Mouse (Mus musculus) frontal cortex, postnatal 25 days (tissue): Measurements from ENCODE around the gene Amigo1.

Experiments used
- DNase-seq, 2 experiments: peaks; one replicate each; pipeline ENCODE4 v3.0.0; 2022; ENCODE audit warnings: low spot score in 2 of 2

Amigo1 gene

GRCm38 (mm10) chr3:108186098-108187047, at the start of gene Amigo1:
Amigo1 (plus strand) TSS chr3:108186335.
- no peak for DNase-seq

GRCm38 (mm10) chr3:108139113-108139512, 47.0 kb upstream of the Amigo1 start:
- DNase-seq = no peak

- DNase-seq = no peak
Measured at GRCm38 (mm10) chr3:108140786-108141185, 45.3 kb upstream of the Amigo1 start.

GRCm38 (mm10) chr3:108145534-108146445, 40.3 kb upstream of the Amigo1 start, which contains the start of gene Gnai3:
Gnai3 (minus strand) TSS chr3:108146146.
- DNase-seq = peak; percentile 76 to 79

- DNase-seq = no peak
Measured at GRCm38 (mm10) chr3:108146671-108147070, 39.5 kb upstream of the Amigo1 start.

GRCm38 (mm10) chr3:108147386-108148235, 38.5 kb upstream of the Amigo1 start:
- peak; percentile 80 to 90 for DNase-seq

- DNase-seq = no peak
Measured at GRCm38 (mm10) chr3:108152290-108152689, 33.8 kb upstream of the Amigo1 start.

GRCm38 (mm10) chr3:108154656-108155055, 31.5 kb upstream of the Amigo1 start, which contains the start of gene Gpr61:
Gpr61 (minus strand) TSS chr3:108154882.
- DNase-seq = peak; percentile 48 to 55

- DNase-seq = peak in 1 of 2 experiments; percentile 60
Measured at GRCm38 (mm10) chr3:108158383-108159037, 27.6 kb upstream of the Amigo1 start.

- no peak for DNase-seq
Measured at GRCm38 (mm10) chr3:108164091-108164490, 22.0 kb upstream of the Amigo1 start.

- DNase-seq = peak; percentile 79 to 85
Measured at GRCm38 (mm10) chr3:108164807-108165206, 21.3 kb upstream of the Amigo1 start.

GRCm38 (mm10) chr3:108165532-108166315, 20.4 kb upstream of the Amigo1 start:
- no peak for DNase-seq

- DNase-seq = peak in 1 of 2 experiments; percentile 17
Measured at GRCm38 (mm10) chr3:108166486-108167211, 19.5 kb upstream of the Amigo1 start.

GRCm38 (mm10) chr3:108167499-108167898, 18.6 kb upstream of the Amigo1 start:
- no peak for DNase-seq

- no peak for DNase-seq
Measured at GRCm38 (mm10) chr3:108169199-108169598, 16.9 kb upstream of the Amigo1 start.

GRCm38 (mm10) chr3:108174672-108175531, 11.2 kb upstream of the Amigo1 start:
- peak in 1 of 2 experiments; percentile 52 for DNase-seq

GRCm38 (mm10) chr3:108178756-108179715, 7.1 kb upstream of the Amigo1 start:
- no peak for DNase-seq
